Mouse (Mus musculus) right cerebral cortex, adult 2 months (tissue): ENCODE measurements at regions not wholly inside any gene's neighbourhood (a gene's known extent, or its start where the extent isn't known, plus 50 kb on each side); places are given as distances from the start of the nearest gene placed in this dataset.

Experiments
- DNase-seq, 2 experiments: peaks; one replicate each; pipeline ENCODE4 v3.0.0; 2021 to 2022; ENCODE audit warnings: low spot score in 2 of 2

DNA sequence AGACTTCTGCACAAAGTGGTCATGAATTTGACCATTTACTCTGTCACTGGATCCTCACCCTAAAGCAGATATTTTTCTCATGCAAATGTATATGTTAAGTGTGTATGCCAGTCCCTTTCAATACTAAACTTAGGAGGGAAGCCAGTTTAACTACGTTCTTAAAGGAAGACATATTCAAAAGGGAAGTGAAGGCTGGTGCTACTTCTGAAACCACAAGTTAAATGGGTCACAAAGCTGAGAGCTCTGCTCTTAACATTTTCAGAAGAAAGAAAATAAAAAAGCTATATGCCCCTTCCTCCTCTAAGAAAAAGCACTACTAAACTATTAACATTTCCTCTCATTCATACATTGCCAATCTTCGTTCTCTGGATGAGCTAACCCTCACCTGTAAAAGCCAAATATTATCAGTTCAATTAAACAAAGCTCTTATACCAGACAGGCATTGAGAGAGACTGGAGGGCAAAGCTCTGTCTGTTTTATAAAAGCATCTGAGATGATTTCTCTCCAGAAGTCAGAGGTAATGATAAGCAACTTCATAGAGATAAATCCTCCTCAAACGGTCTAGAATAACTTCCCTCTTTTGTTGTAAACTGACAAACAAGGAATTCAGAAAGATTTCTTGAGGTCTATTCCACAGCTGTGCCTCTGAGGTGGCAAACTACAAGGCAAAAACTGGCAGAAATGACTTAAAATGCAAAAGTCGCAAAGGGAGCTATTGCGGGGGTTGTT, 82.7 kb upstream of the Klf6 start:
- no peak for DNase-seq

DNA sequence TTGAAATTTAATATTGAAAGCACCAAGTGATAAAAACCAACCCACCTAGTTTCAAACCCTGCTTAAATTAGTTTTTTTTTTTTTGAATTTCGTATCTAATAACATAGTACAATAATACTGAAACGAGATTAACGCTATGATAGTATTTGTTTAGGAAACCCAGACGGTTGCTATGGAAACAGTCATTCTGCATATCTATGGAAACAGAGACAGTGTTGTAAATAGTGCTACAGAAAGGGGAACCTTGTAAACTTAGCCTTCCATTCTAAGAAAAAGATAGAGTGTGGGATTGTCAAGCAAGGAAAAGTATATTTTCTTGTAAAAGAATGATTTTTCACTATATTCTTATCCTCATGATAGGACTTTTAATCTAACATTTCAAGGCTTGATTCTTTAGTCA, 81.9 kb upstream of the Klf6 start:
- no peak for DNase-seq

DNA sequence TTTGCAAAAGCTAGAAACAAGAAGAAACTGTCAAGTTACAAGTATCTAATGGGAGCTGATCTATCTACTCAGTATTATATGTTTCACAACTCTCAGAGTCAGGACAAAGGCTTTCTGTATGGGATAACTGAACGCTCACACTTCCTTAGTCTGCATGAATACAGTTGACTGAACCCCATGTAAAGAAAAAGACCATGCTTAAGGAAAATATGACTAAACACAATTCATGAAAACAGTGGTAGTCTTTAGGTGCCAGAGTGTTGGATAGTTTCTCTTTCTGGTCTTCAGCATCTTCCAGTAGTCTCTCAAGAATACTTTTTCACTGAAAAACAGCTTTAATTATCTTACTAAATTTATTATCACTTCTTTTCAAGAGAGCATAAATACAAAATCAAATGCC, 78.7 kb upstream of the Klf6 start:
- no peak for DNase-seq

- no peak for DNase-seq
Measured at GRCm38 (mm10) chr13:5787114-5787513, 74.2 kb upstream of the Klf6 start.

GRCm38 (mm10) chr13:5789302-5789701, 72.0 kb upstream of the Klf6 start:
- DNase-seq: no peak

DNA sequence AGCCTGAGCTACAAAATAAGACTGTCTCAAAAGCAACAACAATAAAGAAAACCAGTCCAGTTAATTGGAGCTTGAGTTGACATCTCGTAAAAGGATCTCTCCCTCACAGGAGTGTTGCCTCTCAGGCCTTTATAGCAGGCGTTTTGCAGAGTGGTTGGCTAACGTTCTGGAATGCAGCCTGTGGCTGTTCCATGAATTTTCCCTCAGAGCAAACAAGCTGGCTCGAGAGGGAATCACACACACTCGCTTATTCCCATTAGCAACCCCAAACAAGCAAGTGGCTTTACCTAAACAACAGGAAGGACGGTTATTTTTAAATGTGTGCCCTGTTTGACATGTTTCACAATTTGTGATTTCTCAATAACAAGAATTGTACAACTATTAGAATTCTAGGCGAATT, 59.2 kb upstream of the Klf6 start:
- DNase-seq: no peak

- no peak for DNase-seq
Measured at GRCm38 (mm10) chr13:5802826-5803225, 58.5 kb upstream of the Klf6 start.

DNA sequence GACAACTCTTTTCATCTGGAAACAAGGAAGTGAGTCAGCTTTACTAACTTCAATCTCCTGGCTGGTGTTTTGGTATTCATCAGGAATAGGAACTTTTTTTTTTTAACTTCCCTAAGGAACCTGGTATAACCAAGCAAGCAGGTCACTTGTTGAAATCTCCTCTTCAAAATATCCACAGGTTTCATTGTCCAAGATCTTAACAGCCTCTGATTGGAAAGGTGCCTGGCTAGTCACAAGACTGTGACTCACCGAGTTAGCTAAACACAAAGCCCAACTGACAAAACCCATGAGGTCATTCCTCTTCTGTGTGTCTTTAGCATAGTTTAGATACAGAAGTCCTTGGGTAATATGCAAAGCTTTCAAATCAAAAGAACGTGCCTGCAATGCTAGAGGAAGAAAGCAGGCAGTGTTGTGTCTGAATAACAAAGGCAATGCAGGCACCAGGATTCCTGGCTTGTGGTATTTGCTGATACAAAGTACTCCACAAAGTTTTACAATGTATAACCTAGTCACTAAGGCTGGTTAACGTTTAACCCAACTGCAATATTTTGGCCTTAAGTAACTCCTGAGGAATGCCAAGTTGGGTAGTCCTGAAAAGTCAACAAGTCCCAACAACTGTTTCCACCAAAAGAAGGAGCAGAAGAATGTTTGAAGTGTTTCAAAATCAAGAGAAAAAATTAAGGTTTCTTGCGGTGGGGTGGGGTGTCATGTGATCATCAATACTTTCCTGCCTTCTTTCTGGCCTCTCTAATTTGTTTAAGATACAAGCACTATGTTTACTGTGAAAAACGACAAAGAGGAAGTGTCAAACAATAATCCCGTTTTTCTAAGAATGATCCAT, 57.5 kb upstream of the Klf6 start:
- no peak for DNase-seq

DNA sequence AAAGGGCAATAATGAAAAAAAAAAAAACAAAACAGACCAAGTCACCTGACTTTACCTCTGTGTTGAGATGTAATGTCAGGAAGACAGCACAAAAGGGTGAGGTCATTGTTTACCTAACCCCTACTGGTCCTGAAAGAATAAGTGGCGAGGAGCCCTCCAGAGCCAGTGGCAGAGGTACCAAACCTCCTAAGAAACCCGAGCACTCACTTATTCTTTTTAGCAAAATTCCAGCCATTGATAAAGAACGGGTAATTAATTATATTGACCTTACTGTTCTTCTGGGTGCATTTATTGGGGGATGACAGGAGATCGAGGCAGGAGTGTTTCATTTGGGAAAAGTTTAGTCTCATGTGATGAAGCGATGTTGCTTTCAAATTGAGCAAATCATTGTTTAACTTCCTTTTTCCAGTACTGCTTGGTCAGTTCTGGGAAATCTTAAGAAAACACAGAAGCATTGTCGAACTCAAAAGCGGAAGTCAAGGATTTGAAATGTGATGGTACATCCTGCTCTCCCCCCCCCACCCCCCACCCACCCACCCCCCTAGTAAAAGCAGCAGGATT, 56.8 kb upstream of the Klf6 start:
- DNase-seq: no peak

GRCm38 (mm10) chr13:5808380-5808779, 52.9 kb upstream of the Klf6 start:
- no peak for DNase-seq
